Mouse (Mus musculus): ENCODE results near the gene Kcnd3. TPM values are rescaled to one million over a fixed set of nuclear protein-coding genes. Genes with fewer than 3 reads are reported as not detected.

Gene Kcnd3
- polyA plus RNA-seq, 1 experiment from 2014 or later, result 3.1 TPM

GRCm38 (mm10) chr3:105581119-105581518 lies 129.0 kb downstream of the Kcnd3 start:
- no peak for ATAC-seq
- no peak overlapping the region for H3K4me2 ChIP-seq (ENCODE audit: low read depth, low read length)

DNA sequence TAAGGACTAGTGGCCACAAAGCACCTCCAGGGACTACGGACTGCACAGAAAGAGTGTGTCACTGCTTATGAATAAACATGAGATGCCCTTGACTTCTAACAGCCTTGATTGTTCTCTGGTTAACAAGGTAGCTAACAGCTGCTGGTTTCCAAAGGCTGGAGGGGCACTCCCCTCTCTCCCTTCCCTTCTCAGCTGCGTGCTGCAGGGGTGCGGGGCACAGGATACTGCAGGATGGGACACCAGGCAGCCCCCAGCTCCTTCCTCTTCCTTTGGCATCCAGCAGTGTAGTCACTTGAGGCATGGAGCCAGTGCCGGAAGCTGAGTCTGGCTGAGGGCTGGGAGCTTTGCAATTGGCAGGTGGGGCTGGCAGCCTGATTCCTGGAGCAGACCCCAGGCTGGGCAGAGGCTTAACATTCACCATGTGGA lies 133.6 kb downstream of the Kcnd3 start:
- Histone ChIP-seq H3K4me2 (ENCODE audit: low read depth, low read length) (no peak overlapping the region), H3K27me3 (replicated peaks; ENCODE audit: control insufficient read depth, insufficient read depth, low read length) (no peaks in the 10 kb centered on the region), H3K4me3 (ENCODE audit: low read length) (no peak overlapping the region), H3K9me3 (ENCODE audit: control insufficient read depth, low read length) (no peaks in the 10 kb centered on the region), H3K27ac (ENCODE audit: low read length) (no peak overlapping the region), H3K4me1 (ENCODE audit: control insufficient read depth, insufficient read depth, low read length) (no peaks in the 10 kb centered on the region), H3K9ac (ENCODE audit: low read depth, low read length) (no peak overlapping the region), H3K36me3 (ENCODE audit: control insufficient read depth, insufficient read depth, low read length) (no peaks in the 10 kb centered on the region)
- 42% methylated on average over 4 of the region's 4 CpGs for WGBS
- ATAC-seq, result no peak

More at GRCm38 (mm10) chr3:105581119-105581518, 129.0 kb downstream of the Kcnd3 start:
- H3K27me3 ChIP-seq (replicated peaks; ENCODE audit: control insufficient read depth, insufficient read depth, low read length), result no peaks in the 10 kb centered on the region
- no peak overlapping the region for H3K4me3 ChIP-seq (ENCODE audit: low read length)
- no peak overlapping the region for H3K27ac ChIP-seq (ENCODE audit: low read length)
- H3K9me3 ChIP-seq (ENCODE audit: control insufficient read depth, low read length), result no peaks in the 10 kb centered on the region
- H3K4me1 ChIP-seq (ENCODE audit: control insufficient read depth, insufficient read depth, low read length), result no peaks in the 10 kb centered on the region
- H3K9ac ChIP-seq (ENCODE audit: low read depth, low read length), result no peak overlapping the region
- WGBS, result 58% methylated on average over 6 of the region's 6 CpGs
- H3K36me3 ChIP-seq (ENCODE audit: control insufficient read depth, insufficient read depth, low read length), result no peaks in the 10 kb centered on the region

DNA sequence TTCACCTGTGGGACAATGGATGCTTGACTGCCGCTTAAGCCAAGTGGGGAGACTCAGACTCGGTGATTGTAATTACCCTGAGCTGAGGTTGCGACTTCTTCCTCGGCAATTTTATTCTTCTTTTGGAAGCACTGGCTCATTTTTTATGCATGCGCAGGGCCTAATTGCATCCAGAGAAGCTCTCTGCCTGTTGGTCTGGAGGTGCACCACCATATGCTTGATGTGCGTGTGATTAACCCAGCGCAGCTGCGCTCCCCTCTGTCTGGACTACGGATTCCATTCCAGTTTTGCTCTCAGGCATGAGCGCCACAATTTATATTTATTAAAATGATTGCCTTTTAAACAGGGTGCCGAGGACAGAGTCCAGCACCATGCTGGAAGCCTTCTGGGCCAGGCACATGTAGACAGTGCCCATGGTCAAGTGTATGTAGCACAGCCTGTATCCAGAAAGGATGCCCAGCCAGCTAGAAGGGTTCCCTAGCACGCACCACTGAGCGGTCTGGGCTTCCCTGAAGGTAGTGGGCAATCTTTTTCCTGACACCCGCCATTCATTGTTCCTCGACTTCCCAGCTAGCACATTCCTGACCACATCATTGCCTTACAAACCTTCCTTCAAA lies 138.0 kb downstream of the Kcnd3 start:
- no peak overlapping the region for H3K4me2 ChIP-seq (ENCODE audit: low read depth, low read length)
- no peak overlapping the region for H3K4me3 ChIP-seq (ENCODE audit: low read length)
- no peaks in the 10 kb centered on the region for H3K36me3 ChIP-seq (ENCODE audit: control insufficient read depth, insufficient read depth, low read length)
- ATAC-seq, result no peak
- no peak overlapping the region for H3K9ac ChIP-seq (ENCODE audit: low read depth, low read length)
- 76% methylated on average over 15 of the region's 15 CpGs for WGBS
- H3K9me3 ChIP-seq (ENCODE audit: control insufficient read depth, low read length), result no peaks in the 10 kb centered on the region
- H3K27ac ChIP-seq (ENCODE audit: low read length), result no peak overlapping the region
- H3K4me1 ChIP-seq (ENCODE audit: control insufficient read depth, insufficient read depth, low read length), result no peaks in the 10 kb centered on the region
- H3K27me3 ChIP-seq (replicated peaks; ENCODE audit: control insufficient read depth, insufficient read depth, low read length), result no peaks in the 10 kb centered on the region

DNA sequence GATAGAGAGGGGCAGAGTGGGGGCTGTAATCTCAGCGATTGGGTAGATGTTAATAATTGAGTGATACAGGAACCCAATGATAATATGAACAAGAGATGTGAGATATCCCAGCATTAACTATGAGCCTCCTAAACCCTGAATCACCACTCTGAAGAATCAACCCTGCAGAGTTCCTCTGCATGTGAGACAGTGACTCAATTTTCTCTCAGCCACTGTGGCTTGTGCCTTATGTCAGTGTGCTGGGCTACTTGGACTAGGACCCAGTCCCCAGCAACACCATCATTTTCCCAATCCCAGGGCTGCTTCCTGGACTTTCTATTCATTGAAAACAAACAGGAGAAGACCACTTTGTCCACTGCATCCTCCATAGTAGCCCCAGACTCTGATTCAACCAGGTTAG lies 139.6 kb downstream of the Kcnd3 start:
- H3K9me3 ChIP-seq (ENCODE audit: control insufficient read depth, low read length), result no peaks in the 10 kb centered on the region
- no peaks in the 10 kb centered on the region for H3K4me1 ChIP-seq (ENCODE audit: control insufficient read depth, insufficient read depth, low read length)
- no peak overlapping the region for H3K4me2 ChIP-seq (ENCODE audit: low read depth, low read length)
- no peaks in the 10 kb centered on the region for H3K27me3 ChIP-seq (replicated peaks; ENCODE audit: control insufficient read depth, insufficient read depth, low read length)
- no peak overlapping the region for H3K9ac ChIP-seq (ENCODE audit: low read depth, low read length)
- no peak for ATAC-seq
- 97% methylated on average over 1 of the region's 1 CpGs for WGBS
- H3K36me3 ChIP-seq (ENCODE audit: control insufficient read depth, insufficient read depth, low read length), result no peaks in the 10 kb centered on the region
- H3K27ac ChIP-seq (ENCODE audit: low read length), result no peak overlapping the region
- no peak overlapping the region for H3K4me3 ChIP-seq (ENCODE audit: low read length)

DNA sequence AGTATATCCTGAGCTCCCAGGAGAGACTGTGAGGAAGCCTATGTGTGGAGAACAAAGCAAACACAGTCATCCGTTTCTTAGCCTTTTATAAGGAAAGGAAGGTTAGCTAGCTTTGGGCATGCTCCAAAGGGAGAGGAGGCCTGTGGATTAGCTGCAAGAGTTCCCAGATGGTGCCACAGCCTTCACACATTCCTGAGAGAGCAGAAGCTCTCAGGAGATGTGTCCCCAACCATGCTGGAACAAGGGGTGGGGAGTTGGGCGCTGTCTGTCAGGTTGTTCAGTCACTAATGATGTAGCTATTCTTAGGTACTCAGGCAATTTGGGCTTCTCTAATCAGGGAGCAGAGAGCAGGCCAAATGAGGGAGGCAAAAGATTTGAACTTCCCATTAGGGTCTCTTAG lies 140.1 kb downstream of the Kcnd3 start:
- H3K4me3 ChIP-seq (ENCODE audit: low read length), result no peak overlapping the region
- WGBS, result 70% methylated on average over 2 of the region's 2 CpGs
- H3K9ac ChIP-seq (ENCODE audit: low read depth, low read length), result no peak overlapping the region

GRCm38 (mm10) chr3:105600483-105600882 lies 148.4 kb downstream of the Kcnd3 start:
- no peak for ATAC-seq
- 87% methylated on average over 4 of the region's 4 CpGs for WGBS
- H3K4me2 ChIP-seq (ENCODE audit: low read depth, low read length), result no peak overlapping the region
- no peak overlapping the region for H3K4me3 ChIP-seq (ENCODE audit: low read length)
- no peaks in the 10 kb centered on the region for H3K27me3 ChIP-seq (replicated peaks; ENCODE audit: control insufficient read depth, insufficient read depth, low read length)
- H3K4me1 ChIP-seq (ENCODE audit: control insufficient read depth, insufficient read depth, low read length), result no peaks in the 10 kb centered on the region
- H3K9me3 ChIP-seq (ENCODE audit: control insufficient read depth, low read length), result no peaks in the 10 kb centered on the region
- no peaks in the 10 kb centered on the region for H3K36me3 ChIP-seq (ENCODE audit: control insufficient read depth, insufficient read depth, low read length)
- H3K9ac ChIP-seq (ENCODE audit: low read depth, low read length), result no peak overlapping the region
- no peak overlapping the region for H3K27ac ChIP-seq (ENCODE audit: low read length)

More for the DNA sequence above, 140.1 kb downstream of the Kcnd3 start:
- no peaks in the 10 kb centered on the region for H3K4me1 ChIP-seq (ENCODE audit: control insufficient read depth, insufficient read depth, low read length)
- H3K27me3 ChIP-seq (replicated peaks; ENCODE audit: control insufficient read depth, insufficient read depth, low read length), result no peaks in the 10 kb centered on the region
- ATAC-seq, result no peak
- H3K36me3 ChIP-seq (ENCODE audit: control insufficient read depth, insufficient read depth, low read length), result no peaks in the 10 kb centered on the region
- H3K4me2 ChIP-seq (ENCODE audit: low read depth, low read length), result no peak overlapping the region
- H3K27ac ChIP-seq (ENCODE audit: low read length), result no peak overlapping the region
- H3K9me3 ChIP-seq (ENCODE audit: control insufficient read depth, low read length), result no peaks in the 10 kb centered on the region

DNA sequence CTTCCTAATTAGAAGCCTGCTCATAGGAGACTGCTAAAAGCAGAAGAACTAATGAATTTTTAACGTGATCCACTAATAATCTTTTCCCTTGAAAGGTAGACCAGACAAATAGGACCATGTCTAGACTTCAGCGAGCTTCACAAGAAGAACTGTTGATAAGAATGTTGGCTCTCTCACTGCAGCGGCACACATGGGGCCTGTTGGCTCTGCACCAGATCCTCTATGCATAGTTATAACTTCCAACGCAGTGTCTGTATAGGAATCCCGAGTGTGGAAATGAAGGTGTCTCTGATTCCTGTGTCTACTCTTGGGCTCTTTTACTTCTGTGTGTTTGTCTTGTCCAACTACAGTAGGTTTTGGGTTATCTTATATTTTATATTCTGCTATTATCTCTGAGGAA lies 150.8 kb downstream of the Kcnd3 start:
- H3K9ac ChIP-seq (ENCODE audit: low read depth, low read length), result no peak overlapping the region
- no peak overlapping the region for H3K27ac ChIP-seq (ENCODE audit: low read length)
- H3K36me3 ChIP-seq (ENCODE audit: control insufficient read depth, insufficient read depth, low read length), result no peaks in the 10 kb centered on the region
- no peaks in the 10 kb centered on the region for H3K4me1 ChIP-seq (ENCODE audit: control insufficient read depth, insufficient read depth, low read length)
- no peak for ATAC-seq
- H3K4me2 ChIP-seq (ENCODE audit: low read depth, low read length), result no peak overlapping the region
- WGBS, result 74% methylated on average over 5 of the region's 5 CpGs
- no peaks in the 10 kb centered on the region for H3K9me3 ChIP-seq (ENCODE audit: control insufficient read depth, low read length)
- H3K4me3 ChIP-seq (ENCODE audit: low read length), result no peak overlapping the region
- H3K27me3 ChIP-seq (replicated peaks; ENCODE audit: control insufficient read depth, insufficient read depth, low read length), result no peaks in the 10 kb centered on the region

DNA sequence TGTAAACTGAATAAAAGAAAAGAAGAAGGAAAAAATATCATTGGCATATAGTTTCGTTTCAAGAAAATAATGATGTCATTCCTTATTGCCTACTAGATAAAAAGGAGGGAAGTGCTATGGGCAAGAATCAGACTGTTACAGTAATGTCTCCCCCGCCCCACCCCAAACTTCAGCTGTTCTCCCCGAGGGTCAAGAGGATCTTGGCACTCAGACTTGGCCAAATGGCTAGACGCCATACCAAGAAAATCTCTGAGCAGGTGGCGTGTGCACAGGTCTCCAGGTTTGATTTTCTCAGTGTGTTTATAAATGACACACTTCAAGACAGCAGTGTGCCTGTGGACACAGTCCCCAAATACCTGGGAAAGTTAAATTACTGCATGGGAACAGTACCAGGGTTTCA lies 153.6 kb downstream of the Kcnd3 start:
- WGBS, result 76% methylated on average over 5 of the region's 5 CpGs
- ATAC-seq, result no peak
- H3K4me1 ChIP-seq (ENCODE audit: control insufficient read depth, insufficient read depth, low read length), result no peaks in the 10 kb centered on the region
- no peak overlapping the region for H3K9ac ChIP-seq (ENCODE audit: low read depth, low read length)
- no peak overlapping the region for H3K27ac ChIP-seq (ENCODE audit: low read length)
- H3K36me3 ChIP-seq (ENCODE audit: control insufficient read depth, insufficient read depth, low read length), result no peaks in the 10 kb centered on the region
- H3K4me2 ChIP-seq (ENCODE audit: low read depth, low read length), result no peak overlapping the region
- H3K27me3 ChIP-seq (replicated peaks; ENCODE audit: control insufficient read depth, insufficient read depth, low read length), result no peaks in the 10 kb centered on the region
- no peaks in the 10 kb centered on the region for H3K9me3 ChIP-seq (ENCODE audit: control insufficient read depth, low read length)
- no peak overlapping the region for H3K4me3 ChIP-seq (ENCODE audit: low read length)

GRCm38 (mm10) chr3:105608857-105609256 lies 156.7 kb downstream of the Kcnd3 start:
- Histone ChIP-seq H3K4me3 (ENCODE audit: low read length) (no peak overlapping the region), H3K36me3 (ENCODE audit: control insufficient read depth, insufficient read depth, low read length) (no peaks in the 10 kb centered on the region), H3K27ac (ENCODE audit: low read length) (no peak overlapping the region), H3K9me3 (ENCODE audit: control insufficient read depth, low read length) (no peaks in the 10 kb centered on the region), H3K9ac (ENCODE audit: low read depth, low read length) (no peak overlapping the region), H3K4me2 (ENCODE audit: low read depth, low read length) (no peak overlapping the region), H3K4me1 (ENCODE audit: control insufficient read depth, insufficient read depth, low read length) (no peaks in the 10 kb centered on the region), H3K27me3 (replicated peaks; ENCODE audit: control insufficient read depth, insufficient read depth, low read length) (no peaks in the 10 kb centered on the region)
- 82% methylated on average over 3 of the region's 3 CpGs for WGBS
- no peak for ATAC-seq
